In the genomic region with DNA sequence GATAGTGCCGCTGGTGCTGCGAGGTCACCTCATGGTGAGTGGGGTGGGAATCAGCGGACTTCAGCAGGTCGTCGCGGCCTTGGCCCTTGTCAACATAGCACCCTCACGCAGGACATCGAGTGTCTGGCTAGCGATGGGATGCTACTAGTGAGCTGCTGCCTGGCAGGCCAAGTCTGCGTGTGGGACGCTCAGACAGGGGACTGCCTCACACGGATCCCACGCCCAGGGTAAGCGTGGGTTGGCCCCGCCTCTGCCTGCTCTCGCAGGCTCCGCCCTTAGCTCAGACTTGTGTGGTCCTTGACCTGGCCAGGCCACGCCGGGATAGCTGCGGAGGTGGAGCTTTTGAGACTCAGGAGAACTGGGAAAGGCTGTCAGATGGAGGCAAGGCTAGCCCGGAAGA, we compare ENCODE assay signal across 11 mouse cellular contexts. TPM values are rescaled to one million over a fixed set of nuclear protein-coding genes. Genes with fewer than 3 reads are reported as not detected.
DNase-seq lines count a peak whose midpoint lies in the region; ATAC-seq and TF ChIP-seq lines count a peak whose summit lies in the region.
"Had no signal": no experiment of that assay in that cellular context is flagged by ENCODE, and none has a peak within 500 bp of the region (broad histone marks: within the 10 kb centered on the region; RNA-seq: fewer than 3 reads in every experiment).

No protein-coding gene starts in this region.

- H3K27ac ChIP-seq in forebrain, embryonic 11.5 days (ENCODE audit: low read depth, low read length) = no peak overlapping the region
- H3K27ac ChIP-seq in forebrain, embryonic 10.5 days = no peak overlapping the region
- no peak overlapping the region for H3K27ac ChIP-seq in midbrain, embryonic 11.5 days (ENCODE audit: low read depth, low read length)
- no peak overlapping the region for H3K27ac ChIP-seq in midbrain, embryonic 10.5 days (replicated peaks)
- no peak overlapping the region for H3K27ac ChIP-seq in intestine, postnatal 0 days (ENCODE audit: low read depth, low read length)
- no peak overlapping the region for H3K27ac ChIP-seq in stomach, embryonic 15.5 days
- H3K27ac ChIP-seq: forebrain, embryonic 15.5 days; neural tube, embryonic 15.5 days had no signal

- H3K4me3 ChIP-seq in forebrain, embryonic 11.5 days (ENCODE audit: low read depth, low read length) = no peak overlapping the region
- H3K4me3 ChIP-seq in forebrain, embryonic 10.5 days = no peak overlapping the region
- H3K4me3 ChIP-seq in midbrain, embryonic 11.5 days (ENCODE audit: low read depth, low read length) = no peak overlapping the region
- no peak overlapping the region for H3K4me3 ChIP-seq in midbrain, embryonic 10.5 days
- no peak overlapping the region for H3K4me3 ChIP-seq in intestine, postnatal 0 days (ENCODE audit: low read depth, low read length)
- H3K4me3 ChIP-seq in stomach, embryonic 15.5 days (replicated peaks) = no peak overlapping the region
- H3K4me3 ChIP-seq: forebrain, embryonic 15.5 days; neural tube, embryonic 15.5 days had no signal

- TF ChIP-seq CTCF in intestine, postnatal 0 days (IDR thresholded peaks at IDR 0.05; ENCODE audit: low read depth) = no peak

- no peaks in the 10 kb centered on the region for H3K9me3 ChIP-seq in forebrain, embryonic 11.5 days (ENCODE audit: control insufficient read depth, low read length)
- no peaks in the 10 kb centered on the region for H3K9me3 ChIP-seq in forebrain, embryonic 10.5 days
- no peaks in the 10 kb centered on the region for H3K9me3 ChIP-seq in midbrain, embryonic 11.5 days (ENCODE audit: control insufficient read depth, low read length)
- no peaks in the 10 kb centered on the region for H3K9me3 ChIP-seq in midbrain, embryonic 10.5 days (replicated peaks)
- H3K9me3 ChIP-seq in intestine, postnatal 0 days (ENCODE audit: control insufficient read depth) = no peaks in the 10 kb centered on the region
- H3K9me3 ChIP-seq in stomach, embryonic 15.5 days = no peaks in the 10 kb centered on the region
- H3K9me3 ChIP-seq: forebrain, embryonic 15.5 days; neural tube, embryonic 15.5 days had no signal

- no peak overlapping the region for H3K4me2 ChIP-seq in forebrain, embryonic 11.5 days (ENCODE audit: low read depth, low read length, severe bottlenecking)
- no peak overlapping the region for H3K4me2 ChIP-seq in midbrain, embryonic 11.5 days
- 0 out of 2 replicates have a peak overlapping the region, but pooled peaks have one; percentile 17 for H3K4me2 ChIP-seq in intestine, postnatal 0 days (replicated peaks; ENCODE audit: low read depth)
- no peak overlapping the region for H3K4me2 ChIP-seq in stomach, embryonic 15.5 days
- H3K4me2 ChIP-seq: forebrain, embryonic 15.5 days; neural tube, embryonic 15.5 days had no signal

- H3K27me3 ChIP-seq in forebrain, embryonic 11.5 days (ENCODE audit: control insufficient read depth, insufficient read depth, low read length) = no peaks in the 10 kb centered on the region
- H3K27me3 ChIP-seq in forebrain, embryonic 10.5 days (ENCODE audit: poor library complexity, severe bottlenecking) = no peaks in the 10 kb centered on the region
- H3K27me3 ChIP-seq in midbrain, embryonic 11.5 days (ENCODE audit: control insufficient read depth, insufficient read depth, low read length) = no peaks in the 10 kb centered on the region
- no peaks in the 10 kb centered on the region for H3K27me3 ChIP-seq in midbrain, embryonic 10.5 days (ENCODE audit: low read depth, poor library complexity, severe bottlenecking)
- H3K27me3 ChIP-seq in intestine, postnatal 0 days (replicated peaks; ENCODE audit: control insufficient read depth, insufficient read depth, low read length) = no peaks in the 10 kb centered on the region
- no peaks in the 10 kb centered on the region for H3K27me3 ChIP-seq in stomach, embryonic 15.5 days (replicated peaks)
- H3K27me3 ChIP-seq: forebrain, embryonic 15.5 days; neural tube, embryonic 15.5 days had no signal

- WGBS in forebrain, embryonic 11.5 days = 47% methylated on average over 21 of the region's 21 CpGs
- WGBS in forebrain, embryonic 10.5 days = 41% methylated on average over 21 of the region's 21 CpGs
- WGBS in midbrain, embryonic 11.5 days = 41% methylated on average over 21 of the region's 21 CpGs
- WGBS in midbrain, embryonic 10.5 days = 45% methylated on average over 21 of the region's 21 CpGs
- WGBS in intestine, postnatal 0 days = 36% methylated on average over 21 of the region's 21 CpGs
- 35% methylated on average over 21 of the region's 21 CpGs for WGBS in stomach, embryonic 15.5 days

- ATAC-seq in forebrain, embryonic 11.5 days (replicated peaks; ENCODE audit: low FRiP score) = 0 out of 2 replicates have a peak, but pooled peaks have one; percentile 19
- peak; percentile 58; the same call in 1 of the 2 replicates for ATAC-seq in midbrain, embryonic 11.5 days (ENCODE audit: low FRiP score)
- ATAC-seq in intestine, postnatal 0 days = 0 out of 2 replicates have a peak, but pooled peaks have one; percentile 13
- ATAC-seq in stomach, embryonic 15.5 days (ENCODE audit: insufficient read depth, low FRiP score, low read depth) = peak; percentile 36; the same call in 1 of the 2 replicates
- ATAC-seq: forebrain, embryonic 15.5 days had no signal

- peaks cover 7% of the 10 kb centered on the region; the same call in 1 of the 2 replicates for H3K36me3 ChIP-seq in forebrain, embryonic 11.5 days (ENCODE audit: control insufficient read depth, insufficient read depth, low read length)
- peaks cover 99% of the 10 kb centered on the region for H3K36me3 ChIP-seq in forebrain, embryonic 10.5 days (replicated peaks)
- H3K36me3 ChIP-seq in midbrain, embryonic 11.5 days (ENCODE audit: control insufficient read depth, insufficient read depth, low read length) = peaks cover 17% of the 10 kb centered on the region; the same call in 1 of the 2 replicates
- H3K36me3 ChIP-seq in midbrain, embryonic 10.5 days = peaks cover 99% of the 10 kb centered on the region
- H3K36me3 ChIP-seq in intestine, postnatal 0 days (ENCODE audit: control insufficient read depth, insufficient read depth) = peaks cover 80% of the 10 kb centered on the region
- H3K36me3 ChIP-seq in stomach, embryonic 15.5 days = peaks cover 37% of the 10 kb centered on the region

- DNase-seq in forebrain, embryonic 11.5 days (ENCODE audit: low spot score) = no peak
- DNase-seq in forebrain, embryonic 10.5 days (ENCODE audit: extremely low spot score, low spot score) = no peak
- DNase-seq in midbrain, embryonic 11.5 days (ENCODE audit: low spot score, missing footprints) = no peak
- DNase-seq in midbrain, embryonic 10.5 days (ENCODE audit: low spot score) = no peak
- no peak for DNase-seq in right cerebral cortex, postnatal 36 days (ENCODE audit: low spot score in 2 of 2)
- DNase-seq in Muller cell, postnatal 12 days (ENCODE audit: inconsistent ontology term) = no peak
- DNase-seq: layer of hippocampus, postnatal 36 days had no signal

- no peaks in the 10 kb centered on the region for H3K4me1 ChIP-seq in forebrain, embryonic 11.5 days (replicated peaks; ENCODE audit: control insufficient read depth, insufficient read depth, low read length)
- H3K4me1 ChIP-seq in forebrain, embryonic 10.5 days = peaks cover 7% of the 10 kb centered on the region; the same call in 1 of the 2 replicates
- H3K4me1 ChIP-seq in midbrain, embryonic 11.5 days (ENCODE audit: control insufficient read depth, insufficient read depth, low read length) = no peaks in the 10 kb centered on the region
- H3K4me1 ChIP-seq in midbrain, embryonic 10.5 days = peaks cover 6% of the 10 kb centered on the region; the same call in 1 of the 2 replicates
- no peaks in the 10 kb centered on the region for H3K4me1 ChIP-seq in intestine, postnatal 0 days (replicated peaks; ENCODE audit: control insufficient read depth, insufficient read depth, low read length)
- H3K4me1 ChIP-seq in stomach, embryonic 15.5 days = no peaks in the 10 kb centered on the region
- H3K4me1 ChIP-seq: forebrain, embryonic 15.5 days; neural tube, embryonic 15.5 days had no signal

- H3K9ac ChIP-seq in forebrain, embryonic 11.5 days (ENCODE audit: low read length) = no peak overlapping the region
- H3K9ac ChIP-seq in midbrain, embryonic 11.5 days (ENCODE audit: low read length) = peak overlapping the region; percentile 7; the same call in 1 of the 2 replicates
- H3K9ac ChIP-seq in intestine, postnatal 0 days (ENCODE audit: low read depth, low read length) = no peak overlapping the region
- no peak overlapping the region for H3K9ac ChIP-seq in stomach, embryonic 15.5 days
- H3K9ac ChIP-seq: forebrain, embryonic 15.5 days; neural tube, embryonic 15.5 days had no signal

RNA-seq across cellular contexts. Expression of a gene that starts 27.4 kb away (rescaled TPM):
- polyA plus RNA-seq in forebrain, embryonic 11.5 days (2014; fragmentation: Nextera tagmentation; extraction: Ambion mirVana) = 17.7 and 21.1 TPM in 2 replicates
- polyA plus RNA-seq in forebrain, embryonic 10.5 days (2016; fragmentation: Nextera tagmentation; extraction: Ambion mirVana) = 15.1 and 15.2 TPM in 2 replicates
- 12.9 and 13.8 TPM in 2 replicates for polyA plus RNA-seq in midbrain, embryonic 11.5 days (2014; fragmentation: Nextera tagmentation; extraction: Ambion mirVana)
- polyA plus RNA-seq in midbrain, embryonic 10.5 days (2016; fragmentation: Nextera tagmentation; extraction: Ambion mirVana) = 14.2 and 16.6 TPM in 2 replicates
- polyA plus RNA-seq in intestine, postnatal 0 days (2015; fragmentation: Nextera tagmentation; extraction: Ambion mirVana) = 10.0 and 10.8 TPM in 2 replicates
- polyA plus RNA-seq in stomach, embryonic 15.5 days (2015; fragmentation: Nextera tagmentation; extraction: Ambion mirVana) = 16.4 and 17.2 TPM in 2 replicates

RNA-seq across cellular contexts. Expression of a gene that starts 38.9 kb away (rescaled TPM):
- polyA plus RNA-seq in forebrain, embryonic 11.5 days (2014; fragmentation: Nextera tagmentation; extraction: Ambion mirVana) = 0.36 and 0.67 TPM in 2 replicates
- not detected in 2 replicates for polyA plus RNA-seq in forebrain, embryonic 10.5 days (2016; fragmentation: Nextera tagmentation; extraction: Ambion mirVana)
- 0.18 and 0.55 TPM in 2 replicates for polyA plus RNA-seq in midbrain, embryonic 11.5 days (2014; fragmentation: Nextera tagmentation; extraction: Ambion mirVana)
- polyA plus RNA-seq in midbrain, embryonic 10.5 days (2016; fragmentation: Nextera tagmentation; extraction: Ambion mirVana) = 0.12 TPM in 1 of 2 replicates, not detected in the other
- 1.9 and 2.1 TPM in 2 replicates for polyA plus RNA-seq in intestine, postnatal 0 days (2015; fragmentation: Nextera tagmentation; extraction: Ambion mirVana)
- 62.1 and 64.5 TPM in 2 replicates for polyA plus RNA-seq in stomach, embryonic 15.5 days (2015; fragmentation: Nextera tagmentation; extraction: Ambion mirVana)

RNA-seq across cellular contexts. Expression of a gene that starts 47.6 kb away (rescaled TPM):
- polyA plus RNA-seq in forebrain, embryonic 11.5 days (2014; fragmentation: Nextera tagmentation; extraction: Ambion mirVana) = 40.2 and 42.8 TPM in 2 replicates
- 44.1 and 45.4 TPM in 2 replicates for polyA plus RNA-seq in forebrain, embryonic 10.5 days (2016; fragmentation: Nextera tagmentation; extraction: Ambion mirVana)
- polyA plus RNA-seq in midbrain, embryonic 11.5 days (2014; fragmentation: Nextera tagmentation; extraction: Ambion mirVana) = 19.2 and 24.9 TPM in 2 replicates
- polyA plus RNA-seq in midbrain, embryonic 10.5 days (2016; fragmentation: Nextera tagmentation; extraction: Ambion mirVana) = 38.7 and 40.3 TPM in 2 replicates
- polyA plus RNA-seq in intestine, postnatal 0 days (2015; fragmentation: Nextera tagmentation; extraction: Ambion mirVana) = 14.9 and 15.7 TPM in 2 replicates
- 38.1 and 38.5 TPM in 2 replicates for polyA plus RNA-seq in stomach, embryonic 15.5 days (2015; fragmentation: Nextera tagmentation; extraction: Ambion mirVana)

Comparison
In these comparisons a context has a peak if more than half of its experiments do, and no peak if none do; other contexts are left out.
1. RNA of a gene that starts 38.9 kb away (polyA plus RNA-seq): 62.1 to 64.5 TPM in stomach, embryonic 15.5 days; 1.9 to 2.1 TPM in intestine, postnatal 0 days, 0.18 to 0.55 TPM in midbrain, embryonic 11.5 days, 0.36 to 0.67 TPM in forebrain, embryonic 11.5 days, 0.12 TPM in midbrain, embryonic 10.5 days and not detected in forebrain, embryonic 10.5 days; every median in the first group is over 10 times any median in the second.
2. Peak in every context shown above with its lines, with median percentiles within 50 percentile points of each other: ATAC-seq.